Mouse (Mus musculus): ENCODE results near the gene Rbm6. TPM values are rescaled to one million over a fixed set of nuclear protein-coding genes. Genes with fewer than 3 reads are reported as not detected.

Gene Rbm6
- polyA plus RNA-seq, 1 experiment from 2014 or later = 87.6 TPM

DNA sequence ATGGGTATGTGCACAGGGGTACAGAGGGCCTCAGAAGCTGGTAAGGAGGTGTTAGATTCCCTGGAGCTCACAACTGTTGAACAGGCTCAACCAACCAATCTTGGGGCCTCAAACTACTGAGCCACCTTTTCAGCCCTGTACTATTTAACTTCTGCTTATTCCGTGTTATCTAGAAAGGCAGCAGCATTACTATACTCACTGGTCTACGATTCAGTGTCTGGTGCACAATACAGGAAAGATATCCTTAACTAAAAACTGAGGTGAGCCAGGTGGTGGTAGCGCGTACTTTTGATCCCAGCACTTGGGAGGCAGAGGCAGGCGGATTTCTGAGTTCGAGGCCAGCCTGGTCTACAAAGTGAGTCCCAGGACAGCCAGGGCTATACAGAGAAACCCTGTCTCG, 24.1 kb downstream of the Rbm6 start:
- Histone ChIP-seq H3K9me3 (no peaks in the 10 kb centered on the region), H3K4me3 (no peak overlapping the region), H3K36me3 (peaks cover 94% of the 10 kb centered on the region), H3K4me1 (replicated peaks) (no peaks in the 10 kb centered on the region), H3K27me3 (ENCODE audit: insufficient read depth, poor library complexity, severe bottlenecking) (no peaks in the 10 kb centered on the region), H3K27ac (no peak overlapping the region)
- WGBS = 97% methylated on average over 7 of the region's 7 CpGs
- DNase-seq (ENCODE audit: low spot score) = no peak

GRCm38 (mm10) chr9:107842709-107843108, 30.3 kb downstream of the Rbm6 start:
- H3K27ac ChIP-seq = no peak overlapping the region
- 91% methylated on average over 2 of the region's 2 CpGs for WGBS
- no peaks in the 10 kb centered on the region for H3K4me1 ChIP-seq (replicated peaks)
- DNase-seq (ENCODE audit: low spot score) = no peak
- no peaks in the 10 kb centered on the region for H3K9me3 ChIP-seq
- H3K27me3 ChIP-seq (ENCODE audit: insufficient read depth, poor library complexity, severe bottlenecking) = no peaks in the 10 kb centered on the region
- H3K36me3 ChIP-seq = peaks cover 93% of the 10 kb centered on the region
- no peak overlapping the region for H3K4me3 ChIP-seq

DNA sequence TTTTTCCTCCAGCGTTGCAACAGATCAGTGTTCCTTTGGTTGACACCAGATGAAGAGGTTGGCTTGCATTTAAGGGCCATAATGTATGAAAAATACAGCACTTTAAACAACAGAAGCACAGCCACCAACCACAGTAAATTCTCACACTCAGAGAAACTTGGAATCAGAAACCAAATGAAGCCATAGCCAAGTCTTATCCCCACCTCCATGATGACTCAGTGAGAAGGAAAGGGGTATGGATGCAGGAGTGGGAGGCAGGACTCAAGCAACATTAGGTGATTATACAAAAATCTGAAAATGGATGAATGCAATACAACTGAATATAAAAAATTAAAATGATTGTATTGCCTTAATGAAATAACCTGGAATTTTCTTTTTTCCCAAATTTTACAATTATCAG, 34.2 kb downstream of the Rbm6 start:
- no peak overlapping the region for H3K4me3 ChIP-seq
- DNase-seq (ENCODE audit: low spot score) = no peak
- H3K4me1 ChIP-seq (replicated peaks) = no peaks in the 10 kb centered on the region
- no peak overlapping the region for H3K27ac ChIP-seq
- H3K9me3 ChIP-seq = no peaks in the 10 kb centered on the region
- peaks cover 83% of the 10 kb centered on the region for H3K36me3 ChIP-seq
- WGBS = 96% methylated on average over 1 of the region's 1 CpGs
- H3K27me3 ChIP-seq (ENCODE audit: insufficient read depth, poor library complexity, severe bottlenecking) = no peaks in the 10 kb centered on the region

DNA sequence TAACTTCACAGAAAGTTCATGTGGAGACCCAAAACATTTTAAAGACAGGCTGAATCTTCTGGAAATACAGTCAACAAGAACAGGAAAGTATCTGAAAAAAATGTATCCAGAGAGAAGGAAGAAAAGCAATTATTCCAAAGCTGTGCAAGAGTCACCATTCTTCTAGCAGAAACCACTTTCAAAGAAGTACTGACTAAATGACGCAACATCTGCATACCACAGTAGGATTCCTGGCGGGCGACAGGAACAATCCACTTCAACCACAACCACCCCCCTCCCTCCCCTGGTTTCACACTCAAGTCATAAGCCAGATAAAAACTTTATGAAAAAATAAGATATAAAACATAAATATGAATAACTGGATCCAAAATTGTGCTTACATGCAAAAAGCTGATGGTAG, 39.2 kb downstream of the Rbm6 start:
- 91% methylated on average over 3 of the region's 3 CpGs for WGBS
- H3K4me3 ChIP-seq = no peak overlapping the region
- DNase-seq (ENCODE audit: low spot score) = no peak
- H3K9me3 ChIP-seq = no peaks in the 10 kb centered on the region
- H3K27me3 ChIP-seq (ENCODE audit: insufficient read depth, poor library complexity, severe bottlenecking) = no peaks in the 10 kb centered on the region
- H3K36me3 ChIP-seq = peaks cover 88% of the 10 kb centered on the region
- H3K4me1 ChIP-seq (replicated peaks) = no peaks in the 10 kb centered on the region
- H3K27ac ChIP-seq = no peak overlapping the region

DNA sequence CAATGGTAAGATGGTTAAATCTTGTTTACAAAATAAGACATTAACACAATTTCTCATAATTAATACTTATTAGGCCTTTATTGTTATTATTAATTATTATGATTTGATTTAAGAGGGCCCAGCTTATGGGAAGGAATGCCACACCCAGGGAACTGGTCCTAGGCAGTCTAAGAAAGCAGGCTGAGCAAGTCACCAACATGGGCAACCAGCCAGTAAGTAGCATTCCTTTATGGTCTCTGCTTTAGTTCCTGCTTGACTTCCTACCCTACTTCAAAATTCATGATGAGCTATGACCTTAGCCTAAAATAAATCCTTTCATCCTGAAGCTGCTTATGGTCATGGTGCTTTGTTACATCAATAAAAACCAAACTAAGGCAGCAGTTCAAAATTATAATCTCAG, 41.3 kb downstream of the Rbm6 start:
- no peak for DNase-seq (ENCODE audit: low spot score)
- Histone ChIP-seq H3K27ac (no peak overlapping the region), H3K9me3 (no peaks in the 10 kb centered on the region), H3K27me3 (ENCODE audit: insufficient read depth, poor library complexity, severe bottlenecking) (no peaks in the 10 kb centered on the region), H3K36me3 (peaks cover 87% of the 10 kb centered on the region), H3K4me3 (no peak overlapping the region), H3K4me1 (replicated peaks) (no peaks in the 10 kb centered on the region)

- WGBS = 80% methylated on average over 1 of the region's 1 CpGs
- Histone ChIP-seq H3K9me3 (no peaks in the 10 kb centered on the region), H3K4me1 (replicated peaks) (no peaks in the 10 kb centered on the region), H3K36me3 (peaks cover 88% of the 10 kb centered on the region), H3K4me3 (no peak overlapping the region), H3K27ac (no peak overlapping the region), H3K27me3 (ENCODE audit: insufficient read depth, poor library complexity, severe bottlenecking) (no peaks in the 10 kb centered on the region)
- DNase-seq (ENCODE audit: low spot score) = no peak
Measured at GRCm38 (mm10) chr9:107812132-107812531, 60.9 kb downstream of the Rbm6 start.

DNA sequence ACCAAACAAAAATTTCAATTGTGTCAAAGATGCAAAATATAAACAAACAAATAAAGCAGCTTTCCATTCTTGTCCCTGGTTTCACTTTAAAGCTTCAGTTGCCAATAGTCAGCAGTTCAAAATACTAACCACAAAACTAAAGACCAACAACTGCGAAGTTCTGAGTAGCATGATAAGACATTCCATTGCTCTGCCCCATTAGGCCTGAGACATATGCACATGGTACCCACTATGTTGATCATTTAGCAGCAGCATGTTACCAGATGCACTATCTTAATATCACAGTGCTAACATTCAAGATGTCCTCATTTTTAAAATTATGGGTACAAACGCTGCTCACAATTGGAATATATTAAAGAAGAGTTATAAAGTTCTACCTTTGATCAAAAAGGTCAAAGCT, 62.1 kb downstream of the Rbm6 start:
- Histone ChIP-seq H3K9me3 (no peaks in the 10 kb centered on the region), H3K4me1 (replicated peaks) (no peaks in the 10 kb centered on the region), H3K36me3 (peaks cover 85% of the 10 kb centered on the region), H3K4me3 (no peak overlapping the region), H3K27ac (no peak overlapping the region), H3K27me3 (ENCODE audit: insufficient read depth, poor library complexity, severe bottlenecking) (no peaks in the 10 kb centered on the region)
- no peak for DNase-seq (ENCODE audit: low spot score)
- 93% methylated on average over 2 of the region's 2 CpGs for WGBS

DNA sequence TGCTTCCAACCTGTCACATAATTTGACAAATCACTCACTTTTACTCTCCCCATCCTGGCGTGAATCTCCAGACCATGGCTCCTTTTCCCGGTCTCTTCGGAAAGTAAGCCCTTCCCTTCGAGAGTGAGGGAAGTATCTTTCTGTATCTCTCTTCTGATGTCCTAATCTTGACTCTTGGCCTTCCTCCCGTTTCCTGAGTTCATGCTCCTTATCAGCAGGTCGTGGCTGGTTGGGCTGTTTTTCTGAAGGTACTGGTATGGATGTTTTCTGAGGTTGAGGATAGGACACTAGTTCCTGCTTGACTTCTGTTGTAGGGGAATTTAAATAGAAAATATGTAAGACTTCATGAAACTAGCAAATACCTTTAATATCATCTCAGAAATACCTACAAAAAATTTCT, 81.3 kb downstream of the Rbm6 start:
- 89% methylated on average over 6 of the region's 6 CpGs for WGBS
- peaks cover 84% of the 10 kb centered on the region for H3K36me3 ChIP-seq
- no peaks in the 10 kb centered on the region for H3K27me3 ChIP-seq (ENCODE audit: insufficient read depth, poor library complexity, severe bottlenecking)
- no peaks in the 10 kb centered on the region for H3K9me3 ChIP-seq
- H3K4me3 ChIP-seq = no peak overlapping the region
- H3K27ac ChIP-seq = no peak overlapping the region
- H3K4me1 ChIP-seq (replicated peaks) = no peaks in the 10 kb centered on the region
- no peak for DNase-seq (ENCODE audit: low spot score)

DNA sequence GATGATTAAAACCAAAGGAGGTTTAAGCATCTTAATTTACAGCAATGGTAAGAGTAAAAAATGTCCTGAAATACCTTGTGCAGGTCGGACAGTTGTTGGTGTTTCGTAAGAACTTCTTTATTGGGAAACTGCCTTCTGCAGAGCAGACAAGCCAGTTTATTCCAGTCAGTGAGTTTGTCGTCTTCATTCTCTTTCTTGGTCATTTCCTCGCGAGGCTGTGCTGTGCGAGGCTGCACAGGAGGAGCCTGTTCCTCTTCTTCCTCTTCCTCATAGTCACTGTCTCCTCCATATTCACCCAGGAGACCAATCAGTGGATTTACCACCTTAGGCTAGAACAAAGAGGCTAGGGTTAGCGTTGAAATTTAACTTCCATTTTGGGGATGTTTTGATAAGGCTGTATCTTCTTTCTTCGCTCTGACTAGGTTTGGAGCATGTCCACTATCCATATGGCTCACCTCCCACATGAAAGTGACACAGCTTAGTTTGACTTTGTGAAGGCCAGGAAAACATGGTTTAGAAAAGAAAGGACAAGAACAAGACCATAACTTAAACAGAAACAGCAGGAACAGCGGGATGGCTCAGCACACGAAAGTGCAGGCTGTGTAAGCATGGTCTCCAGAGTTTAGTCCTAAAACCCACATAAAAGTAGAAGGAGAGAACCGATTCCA, 90.4 kb downstream of the Rbm6 start:
- Histone ChIP-seq H3K36me3 (peaks cover 98% of the 10 kb centered on the region), H3K9me3 (no peaks in the 10 kb centered on the region), H3K27me3 (ENCODE audit: insufficient read depth, poor library complexity, severe bottlenecking) (no peaks in the 10 kb centered on the region), H3K4me3 (no peak overlapping the region), H3K27ac (no peak overlapping the region), H3K4me1 (replicated peaks) (no peaks in the 10 kb centered on the region)
- 95% methylated on average over 11 of the region's 11 CpGs for WGBS
- DNase-seq (ENCODE audit: low spot score) = no peak

GRCm38 (mm10) chr9:107776809-107777208, 96.2 kb downstream of the Rbm6 start:
- no peak overlapping the region for H3K4me3 ChIP-seq
- H3K4me1 ChIP-seq (replicated peaks) = no peaks in the 10 kb centered on the region
- H3K9me3 ChIP-seq = no peaks in the 10 kb centered on the region
- H3K27ac ChIP-seq = no peak overlapping the region
- peaks cover 91% of the 10 kb centered on the region for H3K36me3 ChIP-seq
- no peak for DNase-seq (ENCODE audit: low spot score)
- no peaks in the 10 kb centered on the region for H3K27me3 ChIP-seq (ENCODE audit: insufficient read depth, poor library complexity, severe bottlenecking)

GRCm38 (mm10) chr9:107774411-107774810, 98.6 kb downstream of the Rbm6 start:
- peaks cover 68% of the 10 kb centered on the region for H3K36me3 ChIP-seq
- H3K27me3 ChIP-seq (ENCODE audit: insufficient read depth, poor library complexity, severe bottlenecking) = no peaks in the 10 kb centered on the region
- WGBS = 94% methylated on average over 3 of the region's 3 CpGs
- no peak for DNase-seq (ENCODE audit: low spot score)
- peaks cover 8% of the 10 kb centered on the region for H3K4me1 ChIP-seq (replicated peaks)
- H3K27ac ChIP-seq = no peak overlapping the region
- no peak overlapping the region for H3K4me3 ChIP-seq
- no peaks in the 10 kb centered on the region for H3K9me3 ChIP-seq

DNA sequence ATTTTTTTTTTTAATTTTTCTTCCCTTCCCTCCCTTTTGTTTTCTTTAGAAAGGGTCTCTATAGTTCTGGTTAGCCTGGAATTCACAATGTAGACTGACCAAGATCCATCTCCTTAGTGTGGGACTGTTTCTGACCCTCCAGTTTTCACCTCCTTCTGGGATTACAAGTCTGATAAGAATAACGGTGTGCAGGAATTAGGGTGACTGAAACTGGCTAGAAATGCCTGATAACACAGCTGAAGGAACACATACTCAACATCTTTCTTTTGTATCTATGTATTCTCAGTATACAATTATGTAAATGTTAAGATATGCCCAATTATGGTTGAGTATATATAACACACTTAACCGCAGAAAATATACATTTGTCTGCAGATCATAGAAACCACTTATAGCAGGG, 101.3 kb downstream of the Rbm6 start:
- no peak for DNase-seq (ENCODE audit: low spot score)
- H3K27ac ChIP-seq = peak overlapping the region; percentile 99; the same call in 1 of the 2 replicates
- peaks cover 71% of the 10 kb centered on the region for H3K36me3 ChIP-seq
- no peaks in the 10 kb centered on the region for H3K27me3 ChIP-seq (ENCODE audit: insufficient read depth, poor library complexity, severe bottlenecking)
- H3K4me3 ChIP-seq = no peak overlapping the region
- 85% methylated on average over 2 of the region's 2 CpGs for WGBS
- no peaks in the 10 kb centered on the region for H3K9me3 ChIP-seq
- H3K4me1 ChIP-seq (replicated peaks) = peaks cover 19% of the 10 kb centered on the region

- peak; percentile 93 for DNase-seq (ENCODE audit: low spot score)
- H3K4me1 ChIP-seq (replicated peaks) = peaks cover 19% of the 10 kb centered on the region
- peak within 1 kb of the TSS; percentile 96 for H3K4me3 ChIP-seq
- H3K36me3 ChIP-seq = peaks cover 71% of the 10 kb centered on the region
- H3K27me3 ChIP-seq (ENCODE audit: insufficient read depth, poor library complexity, severe bottlenecking) = no peaks in the 10 kb centered on the region
- WGBS = under 1% methylated on average over 60 of the region's 60 CpGs
- H3K9me3 ChIP-seq = no peaks in the 10 kb centered on the region
- H3K27ac ChIP-seq = peak within 1 kb of the TSS; percentile 99
Measured at GRCm38 (mm10) chr9:107770374-107771290, 102.4 kb downstream of the Rbm6 start, which contains the start of gene Rbm5. Gene Rbm5 (minus strand): TSS chr9:107770996.
